Mouse (Mus musculus) left cerebral cortex, postnatal 14 days (tissue): ENCODE results near the gene Gsta3. TPM values are rescaled to one million over a fixed set of nuclear protein-coding genes. Genes with fewer than 3 reads are reported as not detected.
"Not testable (repeated sequence)": the region's sequence is repeated elsewhere in the genome, so short reads cannot be mapped to it uniquely, and the experiment has no call there.

Experiments
- DNase-seq, 2 experiments: peaks; one replicate each; pipeline ENCODE4 v3.0.0; 2021 to 2022; ENCODE audit warnings: low spot score in 2 of 2, mixed read lengths in 1 of 2
- intact Hi-C: fragments of 180-260 bp; cut with DNase I; formaldehyde crosslinking; loops from one replicate; pipeline ENCODE4 v1.15.1; 2025
- long read RNA-seq, 2 experiments: library from polyadenylated mRNA; stranded (forward); transcript quantifications; one replicate each; pipeline ENCODE4 v2.0.0; 2021
- total RNA-seq, 2 experiments: library from RNA; stranded (reverse); gene quantifications; 2 replicates each; pipeline ENCODE4 v1.2.3; 2021

Gene Gsta3
- under 1 TPM; 0.32 to 0.90 TPM for total RNA-seq
- long read RNA-seq, experiment 1 = 0 reads
- long read RNA-seq, experiment 2, partial matches to known transcripts = 1 of 2 reads
- long read RNA-seq, experiment 2, other reads (novel, unspliced or antisense) = 1 of 2 reads

- intact Hi-C loops = no loop called here
- no peak for DNase-seq
These were observed at the start of gene Gsta3 for GRCm38 (mm10) chr1:21239911-21240898. TSS of gene Gsta3 (plus strand) at chr1:21240589.

DNA sequence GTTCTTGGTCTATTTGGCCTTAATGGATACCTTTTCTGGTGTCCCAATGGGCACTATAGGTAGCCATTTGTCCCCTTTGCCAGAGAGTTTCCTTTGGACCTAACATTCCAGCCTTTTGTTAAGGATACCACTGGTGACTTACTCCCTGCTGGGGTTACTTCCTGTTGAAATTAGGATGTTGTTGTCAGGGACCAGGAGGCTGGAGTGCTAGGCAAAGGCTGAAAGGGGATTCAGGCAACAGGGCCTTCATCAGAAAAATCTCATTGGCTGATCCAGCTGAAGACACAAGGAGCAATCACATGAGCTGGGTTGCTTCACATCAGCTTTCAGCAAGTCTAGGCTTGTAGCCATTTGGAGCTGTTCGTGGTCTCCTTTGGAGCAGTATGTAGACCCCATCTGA, 34.1 kb upstream of the Gsta3 start:
- no peak for DNase-seq
- intact Hi-C loops = loop anchor here (5.0 kb wide), 1 partner anchor 71 kb away; no protein-coding TSS in a partner anchor

DNA sequence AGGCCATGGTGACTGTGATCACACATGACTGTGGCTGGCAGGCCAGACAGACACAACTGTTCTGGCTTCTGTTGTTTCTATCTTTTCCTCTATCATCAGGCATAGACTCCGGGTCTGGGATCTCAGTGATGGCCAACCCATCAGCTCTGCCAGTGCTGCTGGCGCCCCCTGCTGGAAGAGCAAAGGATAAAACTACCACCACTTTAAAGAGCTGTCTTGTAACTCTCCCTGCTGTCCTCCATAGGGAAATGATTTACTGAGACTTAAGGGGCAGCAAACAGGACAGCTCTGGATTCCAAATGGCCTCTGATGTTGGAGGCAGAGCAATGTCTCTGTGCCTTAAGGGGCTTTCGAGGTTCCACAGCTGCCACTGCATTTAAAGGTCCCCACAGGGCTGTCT, 26.9 kb upstream of the Gsta3 start:
- intact Hi-C loops, DNase-seq: not testable (repeated sequence)

DNA sequence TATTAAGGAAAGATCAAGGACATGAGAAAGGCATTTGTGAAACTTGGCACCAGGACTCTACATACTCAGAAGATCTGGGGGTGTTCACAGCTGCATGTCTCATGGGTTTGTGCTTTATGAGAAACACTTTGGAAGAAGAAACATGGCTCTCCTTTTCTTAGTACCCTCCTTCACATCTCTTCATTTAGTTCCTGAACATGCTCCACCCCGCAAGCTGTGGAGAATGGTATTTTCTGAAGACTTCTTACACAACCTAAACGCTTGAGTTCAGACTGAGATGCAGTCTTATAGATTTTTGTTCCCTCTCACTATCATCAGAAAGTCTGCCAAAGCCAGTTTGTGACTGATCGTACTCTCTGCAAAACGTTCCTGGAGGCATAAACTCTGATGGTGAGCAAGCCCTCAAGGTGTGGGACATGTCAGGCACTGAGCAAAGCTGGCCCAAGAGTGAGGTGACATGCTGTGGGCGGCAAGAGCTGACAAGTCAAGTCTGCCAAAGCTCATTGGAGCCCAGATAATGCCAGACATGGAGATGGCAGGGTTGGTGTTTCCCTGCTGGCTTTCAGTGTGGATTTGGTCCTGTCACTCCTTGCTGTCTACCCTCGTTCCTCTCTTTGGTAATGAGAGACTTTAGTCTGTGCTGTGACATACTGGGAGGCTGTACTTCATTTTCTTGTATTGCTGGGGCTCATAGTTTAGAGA, 26.2 kb upstream of the Gsta3 start:
- intact Hi-C loops = not testable (repeated sequence)
- peak in 1 of 2 experiments; percentile 57 for DNase-seq

DNA sequence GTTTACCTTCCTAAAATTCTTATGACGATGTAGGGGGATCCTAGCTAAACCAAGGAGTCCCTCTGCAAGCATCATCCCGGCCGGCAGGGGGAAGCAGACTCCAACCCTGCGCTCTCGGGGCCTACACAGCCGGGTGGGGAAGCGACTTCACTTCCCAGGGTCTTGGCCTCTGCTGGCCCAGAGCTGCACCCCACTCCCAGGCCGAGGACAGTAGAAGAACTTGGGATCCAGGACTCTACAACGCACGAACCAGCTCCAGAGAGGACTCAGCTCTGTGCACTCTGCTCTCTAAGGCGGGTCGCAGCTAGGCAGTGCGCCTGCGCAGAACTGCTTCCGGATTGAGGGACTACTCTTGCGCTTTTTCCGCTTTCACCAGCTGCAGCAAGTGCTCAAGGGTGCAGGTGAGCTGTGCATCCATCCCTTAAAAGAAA, 21.9 kb upstream of the Gsta3 start, which contains the start of gene Tmem14a:
TSS of gene Tmem14a (plus strand) at position 87 of the 431 bp plus-strand sequence.
- intact Hi-C loops = loop anchor here (2.0 to 5.0 kb wide), 4 partner anchors 52 to 1049 kb away; no protein-coding TSS in a partner anchor
- peak; percentile 78 to 88 for DNase-seq

GRCm38 (mm10) chr1:21227756-21228395, 12.5 kb upstream of the Gsta3 start:
- no peak for DNase-seq
- intact Hi-C loops = no loop called here

DNA sequence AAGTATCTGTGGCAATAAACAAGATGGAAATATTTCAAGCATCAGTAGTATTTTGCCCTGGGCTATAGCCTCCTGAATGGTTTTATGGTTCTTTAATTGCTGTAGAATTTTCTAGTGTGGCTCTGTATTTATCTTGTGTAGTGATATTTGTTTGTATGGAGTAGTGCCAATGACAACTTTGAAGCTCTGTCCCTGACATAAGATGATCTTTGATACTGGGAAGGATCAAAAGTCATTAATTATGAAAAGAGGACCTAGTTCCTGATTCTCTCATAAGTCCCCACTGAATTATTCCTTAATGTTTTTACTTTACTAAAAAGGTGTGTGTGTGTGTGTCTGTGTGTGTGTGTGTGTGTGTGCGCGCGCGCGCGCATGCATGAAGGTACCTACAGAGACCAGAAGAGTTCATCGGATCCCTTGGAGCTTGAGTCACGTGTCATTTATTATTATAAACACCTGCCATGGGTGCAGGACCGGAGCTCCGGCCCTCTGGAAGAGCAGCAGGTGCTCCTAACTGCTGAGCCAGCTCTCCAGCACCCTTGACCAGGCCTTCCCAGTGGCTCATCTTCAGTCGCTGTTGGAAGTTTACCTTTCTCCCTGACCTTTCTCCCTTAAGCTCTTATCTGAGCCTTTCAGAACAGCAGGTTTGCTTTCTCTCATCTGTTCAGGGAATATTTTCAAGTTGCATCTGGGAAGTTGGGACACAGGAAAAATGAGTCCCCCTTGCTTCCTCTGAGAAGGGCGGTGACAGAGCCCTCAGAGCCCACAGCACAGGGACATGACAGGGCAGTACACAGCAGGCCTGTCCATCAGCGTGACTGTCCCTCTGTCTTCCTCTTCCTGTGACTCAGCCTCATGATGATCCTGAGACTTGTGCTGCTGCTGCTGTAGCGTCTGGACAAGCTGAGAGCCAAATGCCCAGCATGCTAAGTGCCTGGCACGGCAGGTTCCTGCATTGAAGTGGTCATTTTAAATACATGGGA, 11.4 kb upstream of the Gsta3 start:
- DNase-seq, intact Hi-C loops: not testable (repeated sequence)

- DNase-seq = no peak
These were observed 10.0 kb upstream of the Gsta3 start for GRCm38 (mm10) chr1:21230376-21230775.

DNA sequence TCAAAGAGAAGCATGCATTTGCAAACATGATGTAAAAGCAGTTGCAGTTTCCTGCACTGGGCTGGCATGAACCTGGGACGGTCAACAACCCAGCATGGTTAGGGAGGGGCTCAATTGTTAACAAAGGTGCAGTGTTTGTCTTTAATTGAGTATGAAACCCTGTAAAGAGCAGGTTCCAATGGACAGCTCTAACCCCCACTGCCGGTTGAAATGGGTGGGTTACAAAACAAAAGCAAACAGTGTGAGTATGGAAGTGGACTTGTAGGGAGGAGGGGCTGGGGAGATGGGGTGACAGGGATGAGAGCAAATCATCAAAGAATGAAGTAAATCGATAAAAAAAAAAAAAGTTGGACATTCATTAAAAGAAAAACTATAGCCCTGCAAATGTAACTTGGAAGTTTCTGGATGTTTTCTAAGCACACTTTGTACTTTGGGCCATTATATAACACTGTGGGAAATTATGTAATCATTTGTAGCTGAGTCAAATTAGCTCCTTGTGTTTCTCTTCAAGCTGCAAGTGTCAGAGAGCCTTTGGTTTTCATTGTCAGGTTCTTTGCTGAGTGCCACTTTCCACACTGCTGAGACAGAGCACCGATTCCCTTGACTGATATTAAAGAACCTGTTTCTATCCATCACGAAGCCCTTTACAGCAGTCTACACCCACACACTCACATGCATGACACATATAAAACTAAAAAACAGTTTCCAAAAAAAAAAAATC, 8.5 kb upstream of the Gsta3 start:
- intact Hi-C loops = no loop called here
- DNase-seq = peak; percentile 8 to 73

More at GRCm38 (mm10) chr1:21230376-21230775, 10.0 kb upstream of the Gsta3 start:
- intact Hi-C loops = no loop called here

- intact Hi-C loops = no loop called here
- no peak for DNase-seq
These were observed 7.9 kb upstream of the Gsta3 start for GRCm38 (mm10) chr1:21232516-21232915.

- intact Hi-C loops = no loop called here
These were observed 5.0 kb upstream of the Gsta3 start for GRCm38 (mm10) chr1:21235359-21235758.

DNA sequence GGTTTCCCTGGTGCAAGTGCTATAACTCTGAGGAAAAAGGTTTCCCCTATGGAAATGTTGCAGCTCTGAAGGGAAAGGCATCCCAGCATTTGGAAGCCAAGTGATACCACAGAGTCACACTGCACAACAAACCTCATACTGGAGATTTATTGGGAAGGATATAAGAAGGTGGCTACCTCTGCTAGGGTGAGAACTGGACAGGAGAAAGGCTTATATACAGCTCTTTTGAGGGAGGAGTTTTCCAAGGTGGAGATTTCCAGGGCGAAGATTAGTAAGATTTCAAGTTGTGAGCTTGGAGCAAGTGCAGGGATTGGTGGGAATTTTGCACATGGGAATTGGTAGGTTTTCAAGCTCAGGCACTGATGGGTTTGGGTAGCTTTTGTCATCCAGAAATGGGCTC, 707 bp downstream of the Gsta3 start:
- intact Hi-C loops = no loop called here
- no peak for DNase-seq

More at GRCm38 (mm10) chr1:21235359-21235758, 5.0 kb upstream of the Gsta3 start:
- DNase-seq = no peak

DNA sequence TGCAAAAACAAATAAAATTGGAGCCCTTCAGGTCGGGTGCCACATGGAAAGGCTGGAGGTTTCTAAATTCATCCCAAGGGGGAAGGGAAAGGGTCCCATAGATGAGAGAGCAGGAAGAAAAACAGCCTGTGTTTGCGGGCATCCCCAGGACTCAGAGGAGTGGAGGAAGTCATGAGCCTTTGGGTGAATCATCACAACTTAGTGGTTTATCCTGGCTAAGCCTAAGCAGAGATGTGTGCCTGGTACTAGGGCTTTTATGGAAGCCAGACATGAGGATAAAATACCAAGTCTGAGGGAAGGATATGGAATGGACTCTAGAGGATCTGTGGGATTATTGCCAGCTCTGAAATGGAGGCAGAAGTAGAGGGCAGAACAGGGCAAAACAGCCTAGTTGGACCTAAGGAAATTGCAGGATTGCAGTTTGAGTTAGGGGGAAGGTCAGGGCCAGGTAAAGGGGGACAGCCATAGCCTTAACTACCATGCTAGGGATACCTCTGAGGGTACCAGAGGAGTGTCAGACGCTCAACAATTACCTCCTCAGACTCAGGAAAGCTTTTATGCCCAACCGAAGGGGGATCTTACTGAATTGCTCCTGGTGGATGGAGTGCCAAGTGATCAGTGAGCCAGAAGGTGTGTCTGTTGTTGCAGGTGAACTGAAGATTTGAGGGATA, 4.0 kb downstream of the Gsta3 start:
- intact Hi-C loops = no loop called here
- no peak for DNase-seq

DNA sequence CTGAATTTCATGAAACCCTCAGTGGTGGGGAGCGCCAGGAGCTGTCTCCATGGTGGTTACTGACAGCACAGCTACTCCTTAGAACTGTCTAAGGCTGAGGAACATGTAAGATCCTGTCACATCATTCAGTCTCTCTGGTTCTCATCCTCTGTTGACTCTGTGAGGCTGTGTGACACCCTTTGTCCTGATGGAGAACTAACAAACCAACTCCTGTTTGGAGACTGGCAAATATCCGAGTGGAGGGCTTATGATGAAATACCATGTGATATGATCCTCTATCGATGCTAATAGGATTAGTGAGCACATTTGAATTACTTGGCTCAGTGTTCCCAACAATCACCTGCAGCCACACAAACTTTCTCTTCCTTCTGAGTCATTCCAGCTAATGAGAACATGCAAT, 5.7 kb downstream of the Gsta3 start:
- intact Hi-C loops = no loop called here
- no peak for DNase-seq

DNA sequence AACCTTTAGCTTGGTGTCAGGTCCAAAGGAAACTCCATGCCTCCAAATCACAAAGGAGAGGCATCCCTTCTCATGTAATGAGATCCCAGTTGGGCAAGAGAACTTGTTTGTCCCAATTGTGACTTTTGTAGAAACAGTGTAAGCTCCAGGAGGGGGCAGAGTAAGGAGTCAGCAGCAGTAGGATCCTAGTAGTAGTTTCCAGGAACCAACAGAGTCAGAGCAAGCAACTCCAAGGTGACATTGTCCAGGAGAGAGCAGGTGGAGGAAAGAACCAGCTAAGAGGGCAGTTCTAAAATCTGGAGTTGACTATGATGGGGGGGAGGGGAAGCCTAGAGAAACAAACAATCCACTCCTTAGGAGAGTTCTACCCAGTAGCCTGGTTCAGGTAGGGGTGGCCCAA, 7.5 kb downstream of the Gsta3 start:
- DNase-seq = no peak
- intact Hi-C loops = no loop called here

GRCm38 (mm10) chr1:21248560-21249390, 8.4 kb downstream of the Gsta3 start:
- DNase-seq = no peak
- intact Hi-C loops = no loop called here
